Mouse (Mus musculus) left cerebral cortex, adult 11 months (tissue): ENCODE measurements at regions not wholly inside any gene's neighbourhood (a gene's known extent, or its start where the extent isn't known, plus 50 kb on each side); places are given as distances from the start of the nearest gene placed in this dataset.

ENCODE experiments used
- DNase-seq: peaks from one replicate; pipeline ENCODE4 v3.0.0; 2022; ENCODE audit warnings: low spot score

- no peak for DNase-seq
These were observed 95.2 kb upstream of the Cpeb2 start for GRCm38 (mm10) chr5:43137777-43138176.

- no peak for DNase-seq
These were observed 94.0 kb upstream of the Cpeb2 start for GRCm38 (mm10) chr5:43138931-43139486.

- DNase-seq, result no peak
These were observed 93.2 kb upstream of the Cpeb2 start for GRCm38 (mm10) chr5:43139813-43140212.

DNA sequence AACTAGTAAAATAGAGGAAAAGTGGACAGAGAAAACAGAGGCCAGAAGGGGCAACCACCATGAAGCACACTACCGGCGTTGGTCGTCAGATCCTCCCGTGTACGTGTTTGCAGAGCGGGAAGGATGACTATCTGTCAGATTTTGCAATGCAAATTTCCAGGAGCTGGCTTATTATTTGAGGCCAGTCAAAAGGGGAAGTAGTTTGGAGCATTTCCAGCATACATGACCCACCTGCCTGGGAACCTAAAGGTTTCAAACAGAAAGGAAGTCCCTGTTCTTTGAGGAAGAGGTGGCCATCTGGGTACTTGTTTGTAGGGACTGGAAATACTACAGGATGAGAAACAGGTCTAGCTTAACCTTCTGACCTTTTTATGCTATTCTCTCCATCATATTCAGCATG, 87.0 kb upstream of the Cpeb2 start:
- DNase-seq, result no peak

DNA sequence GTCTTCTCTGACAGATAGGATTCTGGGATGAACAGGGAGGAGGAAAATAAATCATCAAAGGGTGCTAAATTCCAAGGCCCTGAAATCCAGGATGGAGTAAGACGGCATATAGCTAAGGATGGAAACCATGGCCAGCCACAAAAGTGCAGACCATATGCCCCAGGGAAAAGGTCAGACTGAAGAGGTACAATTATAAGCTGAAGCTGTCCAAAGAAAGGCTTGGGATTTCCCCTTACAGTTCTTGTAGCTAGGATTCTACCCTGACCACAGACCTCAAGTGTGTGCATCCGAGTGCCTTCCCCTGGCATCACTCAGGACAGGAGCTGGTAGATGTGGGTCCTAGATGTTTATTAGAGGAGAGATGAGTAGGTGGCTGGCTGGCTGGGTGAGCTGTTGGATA, 86.0 kb upstream of the Cpeb2 start:
- DNase-seq, result no peak

DNA sequence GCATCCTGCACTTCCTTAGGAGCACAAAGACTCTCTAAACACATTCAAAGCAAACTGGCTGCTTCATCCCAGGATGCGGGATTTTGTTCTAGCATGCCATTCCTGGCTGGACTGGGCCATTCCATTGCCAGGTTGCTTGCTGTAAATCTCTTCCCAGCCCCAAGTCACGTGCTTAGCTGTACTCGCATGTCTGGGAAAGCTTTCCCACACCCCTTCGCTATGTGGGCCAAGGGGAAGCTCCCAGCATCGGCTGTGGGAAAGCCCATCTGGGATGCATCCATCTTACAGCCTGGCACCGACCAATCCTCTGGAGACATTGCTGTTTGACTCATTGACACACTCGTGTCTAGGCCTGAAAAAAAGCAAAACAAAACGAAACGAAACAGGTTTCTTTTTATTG, 84.5 kb upstream of the Cpeb2 start:
- DNase-seq, result no peak

GRCm38 (mm10) chr5:43149559-43149958, 83.4 kb upstream of the Cpeb2 start:
- no peak for DNase-seq

DNA sequence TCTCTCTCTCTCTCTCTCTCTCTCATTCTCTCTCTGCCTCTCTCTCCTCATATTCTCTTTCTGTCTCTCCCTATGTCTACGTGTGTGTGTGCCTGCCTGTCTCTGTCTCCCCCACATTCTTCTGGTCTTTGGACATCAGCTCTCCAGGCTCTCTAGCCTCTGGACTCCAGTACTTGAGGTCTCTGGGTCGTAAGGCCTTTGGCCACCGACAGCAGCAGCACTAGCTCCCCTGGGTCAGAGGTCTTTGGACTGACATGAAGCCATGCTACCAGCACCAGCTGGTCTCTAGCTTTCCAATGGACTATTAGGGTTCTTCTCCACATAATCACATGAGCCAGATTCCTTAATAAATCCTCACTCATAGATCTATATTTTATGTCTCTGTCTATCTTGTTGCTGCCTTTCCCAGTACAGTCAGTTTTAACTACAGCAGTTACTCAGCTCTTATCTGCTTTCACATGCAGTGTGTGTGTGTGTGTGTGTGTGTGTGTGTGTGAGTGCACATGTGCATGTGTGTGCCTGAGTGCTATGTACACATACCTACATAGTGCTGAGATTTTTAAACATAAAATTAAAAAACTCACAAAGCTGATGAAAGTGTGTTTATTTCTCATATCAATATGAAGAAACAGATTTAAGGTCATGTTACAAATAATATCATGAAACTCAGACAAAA, 81.7 kb upstream of the Cpeb2 start:
- DNase-seq, result no peak

DNA sequence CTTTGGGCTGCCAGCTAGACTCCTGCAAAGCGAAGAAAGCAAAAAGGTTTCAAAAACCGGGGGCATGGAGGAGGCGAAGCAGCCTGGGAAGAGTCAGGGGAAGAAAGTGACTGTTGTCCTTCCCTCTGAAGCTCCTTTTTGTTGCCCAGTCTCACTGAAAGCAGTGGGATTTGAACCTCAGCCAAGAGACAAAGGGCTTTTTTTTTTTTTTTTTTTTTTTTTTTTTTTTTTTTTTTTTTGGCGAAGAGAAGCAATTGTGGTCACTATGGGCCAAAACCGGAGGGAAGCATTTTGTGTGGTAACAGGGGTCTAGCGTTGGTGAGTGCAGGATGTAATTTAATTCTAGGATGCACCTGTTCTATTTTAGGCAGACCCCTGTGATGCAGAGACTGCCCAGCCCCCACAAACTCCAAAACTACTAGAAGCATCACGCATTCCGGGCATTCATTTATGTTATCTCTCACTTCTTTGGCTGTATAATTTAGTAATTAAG, 80.8 kb upstream of the Cpeb2 start:
- no peak for DNase-seq

GRCm38 (mm10) chr5:43152881-43153280, 80.1 kb upstream of the Cpeb2 start:
- DNase-seq, result no peak

- DNase-seq, result no peak
These were observed 76.2 kb upstream of the Cpeb2 start for GRCm38 (mm10) chr5:43156771-43157170.

DNA sequence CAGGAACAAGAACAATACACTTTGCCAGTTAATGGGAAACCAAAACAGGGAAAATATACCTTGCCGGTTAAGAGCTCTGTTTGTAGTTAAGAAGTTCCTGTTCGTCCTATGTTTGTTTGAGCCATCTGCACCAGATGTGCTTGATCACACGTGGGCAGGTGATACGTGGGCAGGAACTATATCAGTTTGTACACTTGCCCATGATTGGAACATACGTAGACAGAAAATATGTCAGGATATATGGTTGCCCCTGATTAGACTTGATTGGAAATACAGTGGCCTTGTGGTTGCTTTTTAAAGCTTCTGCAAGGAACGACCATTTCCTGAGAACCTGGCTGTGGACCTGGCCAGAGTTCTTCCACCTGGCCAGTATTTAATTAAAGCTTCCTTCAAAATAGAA, 72.8 kb upstream of the Cpeb2 start:
- no peak for DNase-seq

GRCm38 (mm10) chr5:43181475-43181874, 51.5 kb upstream of the Cpeb2 start:
- no peak for DNase-seq
